Mouse (Mus musculus) 3134 (cell line): ENCODE data around the gene Grb2.

Experiments used
- DNase-seq: peaks from one replicate; pipeline ENCODE4 v3.0.0-alpha.2; 2011; ENCODE audit warnings: low spot score; ENCODE audit not compliant: insufficient read length; ENCODE audit errors: extremely low read depth

Grb2 gene

DNA sequence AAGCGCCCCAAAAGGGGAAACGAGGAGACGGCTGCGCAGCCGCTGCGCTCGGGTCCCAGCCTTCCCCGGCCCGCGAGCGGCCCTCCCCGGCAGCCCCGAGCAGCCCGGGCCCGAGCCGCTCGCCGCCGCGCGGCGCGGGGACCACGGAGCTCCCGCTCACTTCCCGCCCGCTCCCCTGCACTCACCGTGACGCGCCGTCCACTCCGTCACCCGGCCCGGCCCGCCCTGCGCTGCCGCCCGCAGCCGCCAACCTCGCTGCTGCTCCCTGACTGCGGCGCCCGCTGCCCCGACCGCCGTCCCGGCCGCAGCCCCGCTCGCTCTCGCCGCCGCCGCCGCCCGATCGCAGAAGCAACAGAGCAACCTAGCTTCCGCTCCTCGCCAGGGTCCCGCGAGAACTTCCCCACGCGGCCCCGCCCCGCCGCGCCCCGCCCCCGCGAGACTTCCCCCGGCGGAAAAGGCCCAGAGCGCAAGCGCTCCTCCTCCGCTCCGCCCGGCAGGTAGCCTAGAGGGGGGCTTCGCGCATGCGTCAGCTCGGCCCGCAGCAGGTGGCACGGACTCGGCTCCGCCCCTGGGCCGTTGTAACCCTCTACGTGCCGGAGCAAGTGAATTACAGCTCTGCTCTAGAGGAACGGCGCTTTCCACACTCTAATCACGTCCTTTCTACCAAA is at the start of gene Grb2:
TSS of gene Grb2 (minus strand) at position 389 of the 668 bp plus-strand sequence.
- peak; percentile 97 for DNase-seq

GRCm38 (mm10) chr11:115753485-115753884 is 45.1 kb upstream of the Grb2 start:
- DNase-seq: no peak

DNA sequence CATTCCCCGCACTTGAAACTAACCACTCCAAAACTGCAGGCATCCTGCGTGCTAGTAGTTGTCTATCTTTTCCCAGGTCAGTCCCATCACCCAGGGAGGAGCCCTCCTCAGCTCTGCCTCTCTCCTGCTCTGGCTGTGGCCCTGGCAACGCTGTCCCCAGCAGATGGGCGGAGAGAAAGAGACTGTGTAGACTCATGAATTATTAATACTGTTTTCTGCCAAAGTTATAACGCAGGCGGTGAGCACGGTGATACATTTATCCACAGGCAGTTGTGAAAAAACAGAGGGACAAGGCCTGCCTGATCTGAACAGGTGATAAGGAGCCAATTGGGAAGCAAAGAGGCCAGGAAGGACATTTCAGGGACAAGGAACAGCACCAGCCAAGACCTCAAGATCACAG is 44.3 kb upstream of the Grb2 start:
- DNase-seq: no peak

DNA sequence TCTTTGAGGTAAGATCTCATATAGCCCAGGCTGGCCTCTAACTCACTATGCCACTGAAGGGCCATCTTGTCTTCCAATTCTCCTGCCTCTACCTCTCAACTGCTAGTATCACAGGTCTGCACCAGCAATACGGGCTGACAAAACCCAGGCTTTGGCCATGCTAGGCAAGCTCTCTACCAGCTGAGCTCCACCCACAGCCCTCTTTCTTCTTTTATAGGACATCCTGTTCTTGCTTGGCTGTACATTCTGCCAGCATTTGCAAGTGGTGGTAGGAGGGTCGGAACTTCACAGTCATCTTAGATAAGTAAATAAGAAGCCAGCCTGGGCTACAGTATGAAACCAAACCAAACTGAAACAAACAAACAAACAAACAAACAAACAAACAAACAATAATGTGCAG is 43.3 kb upstream of the Grb2 start:
- no peak for DNase-seq

DNA sequence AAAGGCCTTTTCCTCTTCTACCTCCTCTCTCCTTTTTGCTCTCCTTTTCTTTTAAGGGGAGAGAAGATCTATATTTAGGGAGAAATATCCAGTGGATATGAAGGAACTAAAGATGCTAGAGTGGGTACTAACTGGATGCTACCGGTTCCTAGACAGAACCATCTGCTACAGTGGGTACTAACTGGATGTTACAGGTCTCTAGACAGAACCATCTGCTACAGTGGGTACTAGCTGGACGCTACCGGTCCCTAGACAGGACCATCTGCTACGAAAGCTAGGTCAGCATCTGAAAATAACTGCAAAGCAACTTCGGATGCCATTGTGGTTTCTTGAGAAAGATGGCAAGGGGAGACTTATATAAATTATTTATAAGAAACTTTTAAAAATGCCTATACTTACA is 41.4 kb upstream of the Grb2 start:
- no peak for DNase-seq

GRCm38 (mm10) chr11:115747351-115747750 is 39.0 kb upstream of the Grb2 start:
- DNase-seq: no peak

DNA sequence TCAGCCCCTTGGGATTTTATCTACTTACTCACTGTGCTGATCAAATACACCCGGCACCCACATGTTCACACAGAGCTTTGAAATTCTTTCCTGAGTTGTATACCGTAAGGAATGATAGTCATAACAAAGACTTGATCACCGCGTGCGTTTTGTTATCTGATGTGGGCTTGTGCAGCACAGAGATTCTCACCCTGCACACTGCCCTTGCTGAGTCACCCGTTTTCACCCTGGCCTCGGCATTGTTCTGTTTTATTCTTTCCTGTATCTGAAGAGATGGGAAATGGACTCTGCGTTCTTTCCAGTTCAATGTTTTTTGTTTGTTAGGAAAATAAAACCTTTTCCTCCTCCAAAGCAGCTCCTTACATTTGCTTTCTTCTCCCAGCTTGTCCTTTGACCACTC is 38.4 kb upstream of the Grb2 start:
- no peak for DNase-seq

DNA sequence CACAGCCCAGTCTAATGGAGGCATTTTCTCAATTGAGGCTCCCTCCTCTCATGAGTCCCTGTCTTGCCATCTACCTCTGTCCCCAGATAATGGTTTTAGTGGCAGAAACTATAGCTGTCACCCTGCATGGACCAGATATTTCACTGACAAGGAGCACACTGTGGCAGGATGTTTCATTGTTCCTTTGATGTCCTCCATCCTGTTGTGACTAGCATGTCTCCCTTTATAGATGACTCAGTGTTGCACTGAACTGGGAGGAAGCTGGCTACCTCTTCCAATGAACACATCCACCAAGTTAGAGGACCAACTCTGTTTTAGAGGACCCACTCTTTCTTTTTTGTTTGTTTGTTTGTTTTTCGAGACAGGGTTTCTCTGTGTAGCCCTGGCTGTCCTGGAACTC is 37.7 kb upstream of the Grb2 start:
- DNase-seq: no peak

GRCm38 (mm10) chr11:115744385-115744784 is 36.0 kb upstream of the Grb2 start:
- DNase-seq: no peak

DNA sequence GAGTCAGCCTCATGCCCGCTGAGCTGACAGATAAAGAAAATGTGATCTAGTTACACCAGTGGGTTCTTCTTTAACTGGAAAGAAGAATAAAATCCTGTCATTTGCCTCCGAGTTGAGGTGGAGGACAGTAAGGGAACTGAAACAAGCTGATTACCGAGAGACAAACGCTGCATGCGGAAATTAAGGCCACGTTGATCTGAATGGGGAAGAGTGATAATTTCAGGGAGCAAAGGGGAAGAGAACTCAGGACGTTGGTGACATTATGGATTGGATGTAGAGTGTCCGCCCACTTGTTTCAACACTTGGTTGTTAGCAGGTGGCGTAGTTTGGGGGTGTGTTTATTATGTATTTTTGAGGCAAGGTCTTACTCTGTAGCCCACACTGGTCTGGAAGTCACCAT is 34.5 kb upstream of the Grb2 start:
- no peak for DNase-seq

DNA sequence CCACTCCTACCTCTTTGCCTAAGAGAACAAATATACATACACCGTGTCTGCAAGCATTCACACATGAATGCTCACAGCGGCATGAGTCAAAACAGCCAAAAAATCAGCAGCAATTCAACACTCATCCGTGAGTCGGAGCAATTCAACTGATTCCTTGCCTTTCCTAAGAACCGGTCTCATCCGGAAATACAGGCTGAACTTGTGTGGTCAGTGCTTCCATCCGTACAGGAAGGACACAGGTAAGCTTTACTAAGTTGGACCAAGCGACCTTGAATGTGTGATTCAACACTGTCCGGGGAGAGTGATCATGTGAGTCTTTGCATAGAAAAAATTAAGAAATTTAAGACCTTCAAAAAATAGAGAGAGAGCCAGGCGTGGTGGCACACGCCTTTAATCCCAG is 32.7 kb upstream of the Grb2 start:
- no peak for DNase-seq

- DNase-seq: no peak
These were observed 30.0 kb upstream of the Grb2 start for GRCm38 (mm10) chr11:115738275-115738885.

GRCm38 (mm10) chr11:115737608-115738208 is 29.3 kb upstream of the Grb2 start:
- DNase-seq: no peak

- no peak for DNase-seq
These were observed 25.8 kb upstream of the Grb2 start for GRCm38 (mm10) chr11:115734041-115734686.

DNA sequence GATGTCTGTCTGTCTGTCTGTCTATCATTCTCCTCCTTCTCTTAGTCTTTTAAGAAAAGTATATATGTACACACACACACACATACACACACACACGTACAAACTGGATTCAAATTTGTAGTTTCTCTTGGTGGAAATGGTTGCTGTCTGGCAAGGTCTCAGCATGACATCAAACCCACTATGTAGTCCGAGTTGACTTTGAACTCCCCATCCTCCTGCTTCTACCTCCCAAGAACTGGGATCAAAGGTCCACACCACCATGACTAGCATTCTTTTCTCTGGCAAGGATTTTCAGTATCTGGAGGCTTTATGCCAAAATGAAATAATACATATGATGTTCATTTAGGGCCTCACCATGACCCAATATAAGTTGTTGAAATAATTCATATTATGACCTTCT is 14.8 kb upstream of the Grb2 start:
- DNase-seq: no peak

DNA sequence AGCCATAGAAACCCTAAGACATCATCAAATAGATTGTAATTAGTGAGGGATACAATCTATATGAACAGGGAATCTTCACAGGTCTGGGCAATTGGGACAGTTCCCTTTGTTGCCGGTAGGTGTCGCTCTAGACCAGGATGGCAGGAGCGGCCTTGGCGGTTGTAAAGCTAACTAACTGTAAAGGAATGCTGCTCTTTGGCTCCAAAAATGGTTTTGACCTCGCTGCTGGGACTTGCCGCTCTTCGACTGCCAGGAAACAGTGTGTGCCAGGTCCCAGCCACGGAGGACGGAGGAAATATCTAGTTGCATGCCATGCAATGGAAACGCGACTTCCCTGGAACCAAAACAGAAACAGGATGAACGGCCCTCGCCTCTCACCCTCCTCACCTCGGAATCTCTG is 14.2 kb upstream of the Grb2 start:
- peak; percentile 76 for DNase-seq

DNA sequence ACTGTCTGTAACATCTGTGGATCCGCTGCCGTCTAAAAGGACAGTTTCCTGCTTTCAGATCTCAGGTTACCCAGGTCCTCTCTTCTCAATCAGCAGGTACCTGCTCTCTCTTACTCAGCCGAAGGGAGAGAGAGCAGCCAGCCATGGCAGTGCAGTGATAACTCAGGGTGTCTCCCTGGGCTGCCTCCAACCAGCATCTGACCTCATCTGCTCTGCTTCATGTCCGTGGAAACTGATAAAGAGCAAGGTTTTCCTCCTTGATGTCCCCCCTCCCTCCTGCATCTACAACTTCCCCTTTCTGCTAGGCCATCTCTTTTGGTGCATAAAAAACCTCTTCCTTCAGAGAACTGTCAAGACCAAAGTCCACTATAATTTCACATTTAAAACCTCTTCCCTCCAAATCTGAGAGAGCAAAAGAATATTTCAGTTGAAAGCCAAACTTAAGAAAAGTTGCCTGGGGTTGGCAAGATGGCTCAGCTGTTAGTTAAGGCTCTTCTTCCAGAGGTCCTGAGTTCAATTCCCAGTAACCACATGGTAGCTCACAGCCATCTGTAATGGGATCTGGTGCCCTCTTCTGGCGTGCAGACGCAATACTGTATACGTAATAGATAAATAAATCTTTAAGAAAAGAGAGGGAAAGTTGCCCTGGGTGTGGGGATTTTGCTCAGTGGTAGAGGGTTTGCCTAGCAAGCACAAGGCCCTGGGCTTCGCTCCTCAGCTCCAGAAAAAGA is 9.4 kb upstream of the Grb2 start:
- peak; percentile 18 for DNase-seq

- peak; percentile 24 for DNase-seq
These were observed 8.3 kb upstream of the Grb2 start for GRCm38 (mm10) chr11:115716410-115717338.

GRCm38 (mm10) chr11:115714491-115714890 is 6.1 kb upstream of the Grb2 start:
- peak; percentile 43 for DNase-seq

DNA sequence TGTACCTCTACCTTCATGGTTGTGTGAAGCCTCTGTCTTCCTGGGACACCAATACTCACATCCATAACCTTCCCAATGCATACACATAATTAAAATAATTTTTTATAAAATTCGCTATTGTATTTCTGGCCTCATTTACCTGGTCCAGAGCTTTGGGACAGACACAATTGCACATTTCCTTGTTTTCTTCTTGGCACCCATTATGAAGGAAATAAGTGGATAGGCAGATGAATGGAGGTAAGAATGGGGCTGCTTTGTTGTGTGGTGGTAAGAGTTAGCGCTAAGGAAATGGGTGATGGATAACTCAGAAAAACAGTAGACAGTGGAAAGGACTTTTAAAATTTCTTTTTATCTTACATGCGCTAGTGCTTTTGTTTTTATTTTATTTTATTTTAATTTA is 5.0 kb upstream of the Grb2 start:
- no peak for DNase-seq
